Mouse (Mus musculus) hindbrain, embryonic 13.5 days (tissue): Measurements from ENCODE around the gene Hgd. TPM values are rescaled to one million over a fixed set of nuclear protein-coding genes. Genes with fewer than 3 reads are reported as not detected.
A peak's percentile ranks its signal among the peaks of the same experiment; 100 is the strongest.

Source experiments
- ATAC-seq: fragments of 200-750 bp; cut with Nextera tagmentation; 2 replicates; pipeline ENCODE4 v1.8.0; 2017; ENCODE audit warnings: moderate TSS enrichment; ENCODE audit not compliant: low FRiP score
- H3K27ac ChIP-seq: fragments of 300-500 bp; sonication (generic); 2 replicates; pipeline ENCODE4 v1.5.1; 2015; ENCODE audit warnings: inconsistent platforms, mild to moderate bottlenecking, moderate library complexity
- H3K27me3 ChIP-seq: fragments of 300-500 bp; sonication (generic); 2 replicates; pipeline ENCODE4 v1.6.1; 2015; ENCODE audit warnings: mild to moderate bottlenecking, inconsistent platforms
- H3K36me3 ChIP-seq: fragments of 300-500 bp; sonication (generic); 2 replicates; pipeline ENCODE4 v1.6.1; 2015; ENCODE audit warnings: mild to moderate bottlenecking, inconsistent platforms
- H3K4me1 ChIP-seq: fragments of 300-500 bp; sonication (generic); replicated peaks from 2 replicates; pipeline ENCODE4 v1.6.1; 2015; ENCODE audit warnings: inconsistent platforms
- H3K4me2 ChIP-seq: fragments of 300-500 bp; sonication (generic); 2 replicates; pipeline ENCODE4 v1.6.1; 2015; ENCODE audit warnings: inconsistent platforms, mild to moderate bottlenecking, moderate library complexity
- H3K4me3 ChIP-seq: fragments of 300-500 bp; sonication (generic); 2 replicates; pipeline ENCODE4 v1.5.1; 2015; ENCODE audit warnings: mild to moderate bottlenecking, inconsistent platforms
- H3K9ac ChIP-seq: fragments of 300-500 bp; sonication (generic); 2 replicates; pipeline ENCODE4 v1.6.1; 2015; ENCODE audit warnings: mild to moderate bottlenecking, inconsistent platforms
- H3K9me3 ChIP-seq: fragments of 300-500 bp; sonication (generic); 2 replicates; pipeline ENCODE4 v1.6.1; 2016; ENCODE audit warnings: inconsistent platforms
- WGBS: fragments of 180-500 bp; shearing (Covaris S2); methylation state at CpG from one replicate; pipeline ENCODE4 v1.1.7; 2015; 5-methylcytosine and 5-hydroxymethylcytosine counted together
- polyA plus RNA-seq: library from polyadenylated mRNA; unstranded; fragments of >200 nt; fragmentation: Nextera tagmentation; extraction: Ambion mirVana; gene quantifications from 2 replicates; pipeline ENCODE4 v1.2.1, GENCODE M21; 2015

Hgd gene
- polyA plus RNA-seq, 1 experiment from 2014 or later = 0.22 TPM

GRCm38 (mm10) chr16:37655756-37656347 lies 75.9 kb downstream of the Hgd start:
- WGBS = 16% methylated on average over 4 of the region's 4 CpGs
- no peak overlapping the region for H3K4me2 ChIP-seq
- H3K27me3 ChIP-seq = no peaks in the 10 kb centered on the region
- peak overlapping the region; percentile 44; the same call in 1 of the 2 replicates for H3K27ac ChIP-seq
- no peak for ATAC-seq
- no peaks in the 10 kb centered on the region for H3K36me3 ChIP-seq
- H3K4me1 ChIP-seq = peaks cover 34% of the 10 kb centered on the region
- H3K9me3 ChIP-seq = no peaks in the 10 kb centered on the region
- no peak overlapping the region for H3K9ac ChIP-seq
- no peak overlapping the region for H3K4me3 ChIP-seq

- ATAC-seq = no peak
- WGBS = 26% methylated on average over 7 of the region's 7 CpGs
- Histone ChIP-seq H3K9ac (no peak overlapping the region), H3K4me3 (no peak overlapping the region), H3K9me3 (no peaks in the 10 kb centered on the region), H3K27me3 (no peaks in the 10 kb centered on the region), H3K27ac (no peak overlapping the region; the same call in 1 of the 2 replicates), H3K4me2 (no peak overlapping the region), H3K36me3 (no peaks in the 10 kb centered on the region), H3K4me1 (peaks cover 30% of the 10 kb centered on the region)
Measured at GRCm38 (mm10) chr16:37656796-37657195, 76.8 kb downstream of the Hgd start.

DNA sequence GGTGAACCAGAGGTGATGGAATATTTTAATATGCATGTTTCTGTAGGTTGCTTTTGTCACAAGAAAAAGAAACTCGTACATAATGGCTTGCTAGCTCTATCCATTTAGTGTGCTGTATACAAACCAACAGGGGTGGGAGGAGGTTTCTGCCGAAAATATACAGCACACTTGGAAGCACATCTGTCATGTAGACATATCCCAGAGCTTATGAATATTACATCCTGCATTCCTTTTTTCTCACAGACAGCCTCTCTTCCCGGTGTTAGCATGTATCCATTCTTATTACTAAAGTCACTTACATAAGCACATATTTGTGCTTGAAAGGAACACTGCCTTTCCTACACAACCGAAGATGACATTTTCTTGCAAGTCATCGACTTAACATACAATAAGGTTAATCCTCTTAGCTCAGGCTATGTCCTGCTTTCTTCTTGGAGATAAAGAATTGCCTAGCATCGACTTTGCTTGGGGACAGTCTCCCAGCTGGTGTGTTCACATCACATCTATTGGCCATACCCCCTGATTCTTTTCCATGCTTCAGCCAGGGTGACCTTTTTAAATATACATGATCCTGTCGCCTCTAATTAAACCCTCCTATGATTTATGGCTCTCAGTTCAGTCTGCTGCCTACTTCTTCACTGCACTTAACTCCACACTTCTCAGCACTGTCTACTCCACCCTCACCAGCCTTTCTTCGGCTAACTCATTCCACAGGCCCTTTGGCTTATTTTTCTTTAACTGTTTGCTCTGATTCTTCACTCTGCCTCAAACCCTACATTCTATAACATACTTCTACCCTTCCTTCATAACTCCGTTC lies 83.9 kb downstream of the Hgd start:
- WGBS = 58% methylated on average over 9 of the region's 9 CpGs
- Histone ChIP-seq H3K4me2 (no peak overlapping the region), H3K27me3 (no peaks in the 10 kb centered on the region), H3K36me3 (no peaks in the 10 kb centered on the region), H3K4me3 (no peak overlapping the region), H3K9ac (no peak overlapping the region), H3K9me3 (no peaks in the 10 kb centered on the region), H3K27ac (peak overlapping the region; percentile 49), H3K4me1 (0 out of 2 replicates have a peak, but pooled peaks cover 9% of the 10 kb centered on the region)
- peak; percentile 76; the same call in 1 of the 2 replicates for ATAC-seq

GRCm38 (mm10) chr16:37665394-37665935 lies 85.5 kb downstream of the Hgd start:
- 80% methylated on average over 5 of the region's 5 CpGs for WGBS
- ATAC-seq = no peak
- H3K27ac ChIP-seq = no peak overlapping the region

DNA sequence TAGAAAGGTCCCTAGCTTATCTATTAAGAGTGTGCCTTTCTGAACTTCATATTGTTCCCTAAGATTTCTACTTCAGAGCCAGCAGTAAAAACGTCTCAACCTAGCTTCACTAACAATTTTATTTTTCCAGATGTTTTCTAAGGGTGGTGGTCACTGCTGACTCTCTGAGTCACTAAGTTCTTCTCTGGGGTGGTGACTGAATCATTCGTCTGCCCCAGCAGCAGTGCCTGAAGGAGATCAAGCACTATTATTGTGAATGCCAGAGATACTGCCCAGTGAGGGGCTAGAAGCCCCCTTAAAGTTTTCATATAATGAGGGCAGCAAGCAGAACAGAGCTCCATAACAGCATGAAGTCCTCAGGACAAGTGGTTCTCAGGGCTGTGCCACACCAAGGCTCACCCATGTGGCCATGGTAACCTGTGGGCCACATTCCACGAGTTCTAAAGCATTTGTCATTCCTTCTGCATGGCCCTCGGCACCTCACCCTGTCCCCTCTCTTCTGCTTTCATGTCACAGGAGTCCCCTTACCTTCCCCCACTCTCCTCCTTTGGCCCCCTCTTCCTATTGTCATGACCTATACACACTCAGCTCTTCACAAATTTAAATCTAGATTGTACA lies 90.8 kb downstream of the Hgd start:
- no peak for ATAC-seq

More at GRCm38 (mm10) chr16:37665394-37665935, 85.5 kb downstream of the Hgd start:
- Histone ChIP-seq H3K4me1 (0 out of 2 replicates have a peak, but pooled peaks cover 9% of the 10 kb centered on the region), H3K9ac (no peak overlapping the region), H3K4me3 (no peak overlapping the region), H3K9me3 (no peaks in the 10 kb centered on the region), H3K36me3 (no peaks in the 10 kb centered on the region), H3K4me2 (no peak overlapping the region), H3K27me3 (no peaks in the 10 kb centered on the region)

GRCm38 (mm10) chr16:37675326-37675725 lies 95.4 kb downstream of the Hgd start:
- 88% methylated on average over 5 of the region's 5 CpGs for WGBS
- H3K4me1 ChIP-seq = peaks cover 14% of the 10 kb centered on the region
- H3K4me2 ChIP-seq = no peak overlapping the region
- no peak overlapping the region for H3K4me3 ChIP-seq
- ATAC-seq = no peak; the same call in 1 of the 2 replicates
- no peaks in the 10 kb centered on the region for H3K36me3 ChIP-seq
- H3K9ac ChIP-seq = no peak overlapping the region
- H3K9me3 ChIP-seq = no peaks in the 10 kb centered on the region
- no peaks in the 10 kb centered on the region for H3K27me3 ChIP-seq
- no peak overlapping the region for H3K27ac ChIP-seq

More for the DNA sequence above, 90.8 kb downstream of the Hgd start:
- Histone ChIP-seq H3K9me3 (no peaks in the 10 kb centered on the region), H3K36me3 (no peaks in the 10 kb centered on the region), H3K9ac (no peak overlapping the region), H3K4me1 (no peaks in the 10 kb centered on the region), H3K27ac (no peak overlapping the region), H3K27me3 (no peaks in the 10 kb centered on the region), H3K4me3 (no peak overlapping the region), H3K4me2 (no peak overlapping the region)
- 27% methylated on average over 4 of the region's 4 CpGs for WGBS

GRCm38 (mm10) chr16:37676024-37676676 lies 96.2 kb downstream of the Hgd start:
- peak; percentile 79 for ATAC-seq
- Histone ChIP-seq H3K27ac (peak overlapping the region; percentile 49), H3K9me3 (no peaks in the 10 kb centered on the region), H3K27me3 (no peaks in the 10 kb centered on the region), H3K9ac (peak overlapping the region; percentile 30; the same call in 1 of the 2 replicates), H3K36me3 (no peaks in the 10 kb centered on the region), H3K4me2 (peak overlapping the region; percentile 43), H3K4me1 (peaks cover 14% of the 10 kb centered on the region), H3K4me3 (peak overlapping the region; percentile 19; the same call in 1 of the 2 replicates)
- WGBS = 38% methylated on average over 17 of the region's 17 CpGs

GRCm38 (mm10) chr16:37676677-37677072 lies 96.7 kb downstream of the Hgd start:
- no peaks in the 10 kb centered on the region for H3K27me3 ChIP-seq
- H3K9ac ChIP-seq = no peak overlapping the region

GRCm38 (mm10) chr16:37677586-37677985 lies 97.6 kb downstream of the Hgd start:
- Histone ChIP-seq H3K27ac (no peak overlapping the region), H3K27me3 (no peaks in the 10 kb centered on the region), H3K36me3 (no peaks in the 10 kb centered on the region), H3K9me3 (no peaks in the 10 kb centered on the region), H3K4me1 (peaks cover 19% of the 10 kb centered on the region), H3K4me2 (no peak overlapping the region), H3K9ac (no peak overlapping the region), H3K4me3 (no peak overlapping the region)
- ATAC-seq = no peak
- 82% methylated on average over 8 of the region's 8 CpGs for WGBS

More at GRCm38 (mm10) chr16:37676677-37677072, 96.7 kb downstream of the Hgd start:
- no peaks in the 10 kb centered on the region for H3K9me3 ChIP-seq
- H3K4me1 ChIP-seq = peaks cover 14% of the 10 kb centered on the region
- no peak for ATAC-seq
- no peak overlapping the region for H3K4me3 ChIP-seq
- H3K27ac ChIP-seq = no peak overlapping the region
- 30% methylated on average over 4 of the region's 4 CpGs for WGBS
- no peaks in the 10 kb centered on the region for H3K36me3 ChIP-seq
- peak overlapping the region; percentile 43 for H3K4me2 ChIP-seq

DNA sequence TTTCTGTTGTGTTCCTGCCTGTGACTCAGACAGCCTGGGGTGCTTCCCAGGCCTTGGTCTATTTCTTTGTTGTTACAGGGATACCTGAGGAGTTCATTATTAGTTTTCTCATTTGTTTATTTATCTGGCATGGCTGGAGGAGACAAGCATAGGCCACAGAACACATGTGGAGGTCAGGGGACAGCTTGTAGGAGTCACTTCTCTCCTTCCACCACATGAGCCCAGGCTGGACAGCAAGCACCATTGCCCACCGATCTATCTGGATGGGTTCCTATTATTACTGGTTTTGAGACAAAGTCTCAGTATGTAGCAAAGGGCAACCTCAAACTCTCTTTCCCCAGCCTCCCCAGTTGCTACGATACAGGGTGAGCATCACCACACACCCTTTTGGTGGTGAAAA lies 100.3 kb downstream of the Hgd start:
- Histone ChIP-seq H3K9me3 (no peaks in the 10 kb centered on the region), H3K36me3 (no peaks in the 10 kb centered on the region), H3K4me3 (no peak overlapping the region), H3K9ac (no peak overlapping the region), H3K27ac (no peak overlapping the region), H3K4me2 (no peak overlapping the region), H3K4me1 (peaks cover 38% of the 10 kb centered on the region), H3K27me3 (no peaks in the 10 kb centered on the region)
- no peak for ATAC-seq
- WGBS = 82% methylated on average over 2 of the region's 2 CpGs

- H3K9ac ChIP-seq = no peak overlapping the region
- no peak overlapping the region for H3K4me2 ChIP-seq
- 82% methylated on average over 8 of the region's 8 CpGs for WGBS
- peaks cover 44% of the 10 kb centered on the region for H3K4me1 ChIP-seq
- no peaks in the 10 kb centered on the region for H3K9me3 ChIP-seq
- no peak overlapping the region for H3K4me3 ChIP-seq
- no peaks in the 10 kb centered on the region for H3K36me3 ChIP-seq
- H3K27me3 ChIP-seq = no peaks in the 10 kb centered on the region
- H3K27ac ChIP-seq = no peak overlapping the region; the same call in 1 of the 2 replicates
- ATAC-seq = no peak
Measured at GRCm38 (mm10) chr16:37680831-37681230, 100.9 kb downstream of the Hgd start.
